Mouse (Mus musculus) lung, adult 2 months (tissue): Measurements from ENCODE around the gene Crmp1.

Experiments used
- CTCF ChIP-seq: fragments of 200-500 bp; IDR thresholded peaks from 2 replicates; pipeline ENCODE4 v1.5.1; 2011; ENCODE audit warnings: mild to moderate bottlenecking, low read length, control low read depth; ENCODE audit not compliant: insufficient read depth
- POLR2A ChIP-seq: fragments of 200-500 bp; IDR thresholded peaks from 2 replicates; pipeline ENCODE4 v1.6.1; 2011; ENCODE audit warnings: low read depth, mild to moderate bottlenecking, control low read depth, low read length, borderline replicate concordance; ENCODE audit errors: extremely low read depth

DNA sequence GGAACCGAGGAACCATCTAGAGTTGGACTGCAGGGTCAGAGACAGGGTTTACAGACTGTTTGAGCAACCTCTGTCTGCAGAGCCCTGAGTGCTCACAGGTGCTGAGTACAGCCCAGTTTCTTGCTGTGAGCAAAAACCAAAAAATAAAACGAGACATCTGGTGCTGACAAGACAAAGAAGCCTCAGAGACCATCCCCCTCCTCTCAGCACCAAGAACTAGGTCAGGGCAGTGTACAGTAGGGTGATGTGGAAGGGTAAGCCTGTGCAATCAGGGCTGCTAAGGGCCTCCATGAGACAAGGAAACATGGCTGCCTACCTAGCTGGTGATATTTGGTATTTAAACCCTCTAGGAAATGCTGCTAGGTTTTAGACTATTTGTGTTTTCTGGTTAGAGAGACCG is 9.9 kb downstream of the Crmp1 start:
- TF ChIP-seq CTCF: no peak
- no peak for TF ChIP-seq POLR2A
